Mouse (Mus musculus): ENCODE results near the gene Zbtb9.

Gene Zbtb9

GRCm38 (mm10) chr17:26947231-26948100 is 25.5 kb upstream of the Zbtb9 start:
- DNase-seq (ENCODE audit: low read depth, low spot score) = peak; percentile 80

GRCm38 (mm10) chr17:26948316-26949050 is 24.5 kb upstream of the Zbtb9 start:
- DNase-seq (ENCODE audit: low read depth, low spot score) = peak; percentile 58

GRCm38 (mm10) chr17:26949051-26949577 is 23.9 kb upstream of the Zbtb9 start:
- DNase-seq (ENCODE audit: low read depth, low spot score) = peak; percentile 65

GRCm38 (mm10) chr17:26949866-26950265 is 23.1 kb upstream of the Zbtb9 start:
- peak; percentile 76 for DNase-seq (ENCODE audit: low read depth, low spot score)

GRCm38 (mm10) chr17:26950560-26951288 is 22.2 kb upstream of the Zbtb9 start:
- no peak for DNase-seq (ENCODE audit: low read depth, low spot score)

GRCm38 (mm10) chr17:26951406-26951805 is 21.6 kb upstream of the Zbtb9 start:
- peak; percentile 92 for DNase-seq (ENCODE audit: low read depth, low spot score)

GRCm38 (mm10) chr17:26951952-26952877 is 20.8 kb upstream of the Zbtb9 start:
- no peak for DNase-seq (ENCODE audit: low read depth, low spot score)

- no peak for DNase-seq (ENCODE audit: low read depth, low spot score)
Observed at GRCm38 (mm10) chr17:26953201-26953600, 19.8 kb upstream of the Zbtb9 start.

GRCm38 (mm10) chr17:26953726-26954125 is 19.2 kb upstream of the Zbtb9 start:
- DNase-seq (ENCODE audit: low read depth, low spot score) = peak; percentile 57

- no peak for DNase-seq (ENCODE audit: low read depth, low spot score)
Observed at GRCm38 (mm10) chr17:26956309-26956708, 16.7 kb upstream of the Zbtb9 start.

GRCm38 (mm10) chr17:26956895-26957294 is 16.1 kb upstream of the Zbtb9 start:
- no peak for DNase-seq (ENCODE audit: low read depth, low spot score)

GRCm38 (mm10) chr17:26957872-26958271 is 15.1 kb upstream of the Zbtb9 start:
- DNase-seq (ENCODE audit: low read depth, low spot score) = no peak

- peak; percentile 81 for DNase-seq (ENCODE audit: low read depth, low spot score)
Observed at GRCm38 (mm10) chr17:26958880-26959279, 14.1 kb upstream of the Zbtb9 start.

- no peak for DNase-seq (ENCODE audit: low read depth, low spot score)
Observed at GRCm38 (mm10) chr17:26959815-26960214, 13.2 kb upstream of the Zbtb9 start.

- no peak for DNase-seq (ENCODE audit: low read depth, low spot score)
Observed at GRCm38 (mm10) chr17:26961572-26962240, 11.3 kb upstream of the Zbtb9 start.

- DNase-seq (ENCODE audit: low read depth, low spot score) = peak; percentile 78
Observed at GRCm38 (mm10) chr17:26966993-26967392, 6.0 kb upstream of the Zbtb9 start.

GRCm38 (mm10) chr17:26967477-26967876 is 5.5 kb upstream of the Zbtb9 start:
- no peak for DNase-seq (ENCODE audit: low read depth, low spot score)

GRCm38 (mm10) chr17:26968200-26968611 is 4.8 kb upstream of the Zbtb9 start:
- DNase-seq (ENCODE audit: low read depth, low spot score) = peak; percentile 75

GRCm38 (mm10) chr17:26969257-26969656 is 3.7 kb upstream of the Zbtb9 start:
- no peak for DNase-seq (ENCODE audit: low read depth, low spot score)

- DNase-seq (ENCODE audit: low read depth, low spot score) = no peak
Observed at GRCm38 (mm10) chr17:26970221-26970620, 2.7 kb upstream of the Zbtb9 start.
